Mouse (Mus musculus) lung, adult 2 months (tissue): Measurements from ENCODE around the gene Clasrp.

Source experiments
- CTCF ChIP-seq: fragments of 200-500 bp; IDR thresholded peaks from 2 replicates; pipeline ENCODE4 v1.5.1; 2011; ENCODE audit warnings: mild to moderate bottlenecking, low read length, control low read depth; ENCODE audit not compliant: insufficient read depth
- POLR2A ChIP-seq: fragments of 200-500 bp; IDR thresholded peaks from 2 replicates; pipeline ENCODE4 v1.6.1; 2011; ENCODE audit warnings: low read depth, mild to moderate bottlenecking, control low read depth, low read length, borderline replicate concordance; ENCODE audit errors: extremely low read depth

- TF ChIP-seq CTCF = peak; percentile 74
- no peak for TF ChIP-seq POLR2A
Observed at GRCm38 (mm10) chr7:19589917-19590316, 14.4 kb downstream of the Clasrp start.
